Mouse (Mus musculus) MEL (cell line): ENCODE measurements at regions not wholly inside any gene's neighbourhood (a gene's known extent, or its start where the extent isn't known, plus 50 kb on each side); places are given as distances from the start of the nearest gene placed in this dataset.

Source experiments
- DNase-seq: peaks from one replicate; pipeline ENCODE4 v3.0.0; 2011; ENCODE audit warnings: low read depth, low spot score
- H3K27ac ChIP-seq: 2 replicates; pipeline ENCODE4 v1.5.1; 2012; ENCODE audit warnings: low read depth, mild to moderate bottlenecking, control low read depth, low read length, moderate library complexity; ENCODE audit not compliant: control insufficient read depth
- H3K27me3 ChIP-seq, 2 experiments: fragments of 150-350 bp in 1 of 2; sonication (generic) in 1 of 2; 2 replicates each; pipeline ENCODE4 v1.6.1; 2012; ENCODE audit warnings: low read length in 2 of 2, mild to moderate bottlenecking in 2 of 2, improper control_type of control experiment in 1 of 2, moderate library complexity in 1 of 2; ENCODE audit not compliant: insufficient read depth in 2 of 2, control insufficient read depth in 1 of 2
- H3K36me3 ChIP-seq, 2 experiments: 2 replicates each; pipeline ENCODE4 v1.6.1; 2012 to 2014; ENCODE audit warnings: low read length in 2 of 2, improper control_type of control experiment in 1 of 2, inconsistent platforms in 1 of 2, mild to moderate bottlenecking in 1 of 2; ENCODE audit not compliant: insufficient read depth in 2 of 2, control insufficient read depth in 1 of 2
- H3K4me1 ChIP-seq, 2 experiments: fragments of 150-350 bp in 1 of 2; sonication (generic) in 1 of 2; 2 replicates each; pipeline ENCODE4 v1.6.1; 2012; ENCODE audit warnings: low read length in 2 of 2, improper control_type of control experiment in 1 of 2, mild to moderate bottlenecking in 1 of 2; ENCODE audit not compliant: insufficient read depth in 2 of 2, control insufficient read depth in 1 of 2
- H3K4me3 ChIP-seq, 2 experiments: fragments of 150-350 bp in 1 of 2; sonication (generic) in 1 of 2; 2 replicates each; pipeline ENCODE4 v1.5.1; 2012; ENCODE audit warnings: low read depth in 2 of 2, low read length in 2 of 2, mild to moderate bottlenecking in 2 of 2, moderate library complexity in 2 of 2, control low read depth in 1 of 2, improper control_type of control experiment in 1 of 2; ENCODE audit not compliant: control insufficient read depth in 1 of 2, insufficient read depth in 1 of 2
- H3K79me2 ChIP-seq: 2 replicates; pipeline ENCODE4 v1.6.1; 2012; ENCODE audit warnings: mild to moderate bottlenecking, low read length, moderate library complexity; ENCODE audit not compliant: control insufficient read depth, poor library complexity, insufficient read depth
- H3K9ac ChIP-seq: 2 replicates; pipeline ENCODE4 v1.6.1; 2012; ENCODE audit warnings: low read depth, mild to moderate bottlenecking, control low read depth, low read length, moderate library complexity; ENCODE audit not compliant: control insufficient read depth, poor library complexity, severe bottlenecking
- H3K9me3 ChIP-seq: fragments of 150-350 bp; sonication (generic); replicated peaks from 2 replicates; pipeline ENCODE4 v1.6.1; 2012; ENCODE audit warnings: mild to moderate bottlenecking, low read length, improper control_type of control experiment, moderate library complexity; ENCODE audit not compliant: insufficient read depth
- BHLHE40 ChIP-seq: IDR thresholded peaks from 2 replicates; pipeline ENCODE4 v1.6.1; 2012; ENCODE audit warnings: low read depth, mild to moderate bottlenecking, inconsistent platforms, low read length, improper control_type of control experiment, borderline replicate concordance
- CHD2 ChIP-seq: IDR thresholded peaks from 2 replicates; pipeline ENCODE4 v1.6.1; 2011; ENCODE audit warnings: low read length, improper control_type of control experiment
- CTCF ChIP-seq, 3 experiments: IDR thresholded peaks in 2 of 3; conservative IDR thresholded peaks in 1 of 3; 2 replicates each; pipeline ENCODE4 v1.5.1; 2011 to 2012; ENCODE audit warnings: low read length in 3 of 3, low read depth in 2 of 3, mild to moderate bottlenecking in 2 of 3, improper control_type of control experiment in 1 of 3, inconsistent platforms in 1 of 3, mixed read lengths in 1 of 3, moderate library complexity in 1 of 3; ENCODE audit not compliant: control insufficient read depth in 1 of 3, insufficient read depth in 1 of 3, poor library complexity in 1 of 3, severe bottlenecking in 1 of 3
- ELF1 ChIP-seq: IDR thresholded peaks from 2 replicates; pipeline ENCODE4 v1.6.1; 2014; ENCODE audit warnings: low read depth, mild to moderate bottlenecking, inconsistent platforms, low read length, improper control_type of control experiment, moderate library complexity
- EP300 ChIP-seq, 2 experiments: IDR thresholded peaks; 2 replicates each; pipeline ENCODE4 v1.6.1; 2011; ENCODE audit warnings: improper control_type of control experiment in 2 of 2, low read length in 2 of 2, low read depth in 1 of 2, mild to moderate bottlenecking in 1 of 2
- HCFC1 ChIP-seq: IDR thresholded peaks from 2 replicates; pipeline ENCODE4 v1.6.1; 2012; ENCODE audit warnings: low read depth, mild to moderate bottlenecking, inconsistent platforms, low read length, improper control_type of control experiment, moderate library complexity
- KAT2A ChIP-seq: conservative IDR thresholded peaks from 2 replicates; pipeline ENCODE4 v1.6.1; 2012; ENCODE audit warnings: low read depth, low read length, improper control_type of control experiment, inconsistent platforms
- MAX ChIP-seq: IDR thresholded peaks from 2 replicates; pipeline ENCODE4 v1.6.1; 2011; ENCODE audit warnings: low read length, improper control_type of control experiment
- MAZ ChIP-seq: IDR thresholded peaks from 2 replicates; pipeline ENCODE4 v1.6.1; 2012; ENCODE audit warnings: low read depth, mild to moderate bottlenecking, inconsistent platforms, low read length, improper control_type of control experiment
- MYB ChIP-seq: IDR thresholded peaks from 2 replicates; pipeline ENCODE4 v1.6.1; 2011; ENCODE audit warnings: mild to moderate bottlenecking, low read depth, low read length, improper control_type of control experiment
- MYC ChIP-seq: IDR thresholded peaks from 2 replicates; pipeline ENCODE4 v1.6.1; 2011; ENCODE audit warnings: low read depth, mild to moderate bottlenecking, low read length, improper control_type of control experiment, moderate library complexity
- NELFE ChIP-seq: IDR thresholded peaks from 2 replicates; pipeline ENCODE4 v1.6.1; 2011; ENCODE audit warnings: low read depth, low read length, improper control_type of control experiment
- POLR2AphosphoS2 ChIP-seq: IDR thresholded peaks from 2 replicates; pipeline ENCODE4 v1.6.1; 2011; ENCODE audit warnings: low read length, improper control_type of control experiment
- RAD21 ChIP-seq: IDR thresholded peaks from 2 replicates; pipeline ENCODE4 v1.6.1; 2011; ENCODE audit warnings: mild to moderate bottlenecking, low read depth, low read length, improper control_type of control experiment
- SMC3 ChIP-seq: IDR thresholded peaks from 2 replicates; pipeline ENCODE4 v1.6.1; 2011; ENCODE audit warnings: low read depth, low read length, improper control_type of control experiment
- TCF12 ChIP-seq: IDR thresholded peaks from 2 replicates; pipeline ENCODE4 v1.6.1; 2014; ENCODE audit warnings: low read depth, mild to moderate bottlenecking, inconsistent platforms, low read length, improper control_type of control experiment, moderate library complexity
- USF2 ChIP-seq, 2 experiments: IDR thresholded peaks; 2 replicates each; pipeline ENCODE4 v1.6.1; 2011 to 2012; ENCODE audit warnings: improper control_type of control experiment in 2 of 2, low read length in 2 of 2, borderline replicate concordance in 1 of 2, inconsistent platforms in 1 of 2, low read depth in 1 of 2, mild to moderate bottlenecking in 1 of 2; ENCODE audit not compliant: insufficient read depth in 1 of 2
- ZC3H11A ChIP-seq: IDR thresholded peaks from 2 replicates; pipeline ENCODE4 v1.6.1; 2012; ENCODE audit warnings: low read depth, mild to moderate bottlenecking, inconsistent platforms, low read length, improper control_type of control experiment
- ZMIZ1 ChIP-seq: IDR thresholded peaks from 2 replicates; pipeline ENCODE4 v1.6.1; 2012; ENCODE audit warnings: low read depth, mild to moderate bottlenecking, inconsistent platforms, low read length, improper control_type of control experiment, moderate library complexity
- ZNF384 ChIP-seq: IDR thresholded peaks from 2 replicates; pipeline ENCODE4 v1.6.1; 2012; ENCODE audit warnings: low read depth, mild to moderate bottlenecking, inconsistent platforms, low read length, improper control_type of control experiment

DNA sequence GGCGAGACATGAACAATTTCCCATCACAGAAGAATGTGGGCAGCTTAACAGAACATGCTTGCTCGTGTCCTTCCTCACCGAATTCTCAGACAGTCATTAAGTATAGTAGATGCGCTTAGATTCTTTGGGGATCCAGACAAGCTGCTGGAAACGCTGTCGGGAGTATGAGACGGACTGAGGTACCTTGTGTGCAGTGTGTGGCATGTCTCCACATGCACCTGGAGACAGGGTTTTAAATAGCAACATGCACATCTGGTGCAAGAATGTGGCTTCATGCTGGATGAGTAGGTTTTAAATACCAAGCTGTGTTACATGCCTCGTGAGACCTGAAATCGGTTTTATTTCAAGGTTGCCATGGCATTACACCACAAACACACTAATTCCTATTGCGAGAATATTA is 188.5 kb downstream of the Tcp10c start:
- no peak for DNase-seq
- H3K36me3 ChIP-seq = no peaks in the 10 kb centered on the region
- H3K27ac ChIP-seq = no peak overlapping the region
- no peak overlapping the region for H3K9ac ChIP-seq
- no peaks in the 10 kb centered on the region for H3K27me3 ChIP-seq
- no peaks in the 10 kb centered on the region for H3K9me3 ChIP-seq
- no peaks in the 10 kb centered on the region for H3K79me2 ChIP-seq
- no peaks in the 10 kb centered on the region for H3K4me1 ChIP-seq
- TF ChIP-seq ZNF384 (no peak), POLR2AphosphoS2 (no peak), MAX (no peak), EP300 (IDR thresholded peaks at IDR 0.05; ENCODE audit: low read depth in 1 of 2, low read length in 2 of 2) (no peak), RAD21 (no peak), SMC3 (no peak), CTCF (IDR thresholded peaks at IDR 0.05 in 2 of 3, conservative IDR thresholded peaks at IDR 0.05 in 1 of 3; ENCODE audit: control insufficient read depth in 1 of 3, insufficient read depth in 1 of 3, low read depth in 2 of 3, low read length in 3 of 3, poor library complexity in 1 of 3, severe bottlenecking in 1 of 3) (no peak), NELFE (no peak), TCF12 (no peak), ZC3H11A (no peak), MYB (no peak), BHLHE40 (no peak)
- H3K4me3 ChIP-seq = peak overlapping the region in 1 of 2 experiments; percentile 7; a peak in 2 of 4 replicates

DNA sequence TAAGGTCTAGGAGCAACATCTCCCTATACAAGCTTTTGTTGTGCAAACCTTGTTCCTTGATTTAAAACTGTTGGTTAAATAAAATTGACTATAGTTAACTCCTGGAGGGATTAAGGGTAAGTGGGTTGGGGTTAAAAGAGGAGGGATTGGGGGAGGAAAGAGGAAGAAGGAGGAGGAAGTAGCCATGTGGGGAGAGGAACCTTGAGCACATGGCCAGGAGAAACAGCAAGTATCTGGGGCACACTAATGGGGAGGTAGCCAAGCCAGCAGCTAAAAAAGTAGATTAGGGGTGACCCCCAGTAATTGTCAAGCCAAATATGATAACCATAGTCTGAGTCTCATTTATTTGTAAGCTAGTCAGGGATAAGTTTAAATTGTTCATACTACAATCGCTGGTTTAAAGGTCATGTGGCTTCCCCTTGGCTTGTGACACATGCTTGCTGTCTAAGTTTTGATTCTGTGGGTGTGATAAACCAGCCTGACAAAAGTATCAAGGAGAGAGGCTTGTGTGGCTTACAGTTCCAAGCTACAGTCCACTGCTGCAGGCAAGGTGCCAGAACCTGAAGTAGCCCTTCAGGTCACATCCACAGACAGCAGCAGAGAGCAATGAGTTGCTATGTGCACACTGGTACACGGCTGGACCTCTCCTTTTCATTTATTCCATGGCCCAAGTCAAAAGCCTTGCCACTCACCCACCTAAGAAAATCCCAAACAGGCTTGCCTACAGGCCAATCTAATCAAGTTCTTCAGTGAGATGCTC is 189.8 kb downstream of the Tcp10c start:
- Histone ChIP-seq H3K79me2 (no peaks in the 10 kb centered on the region), H3K4me3 (no peak overlapping the region), H3K27ac (no peak overlapping the region), H3K27me3 (no peaks in the 10 kb centered on the region), H3K9ac (no peak overlapping the region), H3K36me3 (no peaks in the 10 kb centered on the region), H3K9me3 (no peaks in the 10 kb centered on the region), H3K4me1 (no peaks in the 10 kb centered on the region)
- no peak for DNase-seq
- TF ChIP-seq MYC = 0 out of 2 replicates have a peak, but pooled peaks have one; percentile 57
- TF ChIP-seq MAX = peak; percentile 48; the same call in 1 of the 2 replicates
- TF ChIP-seq SMC3 = no peak
- TF ChIP-seq, all 39 proteins: peak for 2

DNA sequence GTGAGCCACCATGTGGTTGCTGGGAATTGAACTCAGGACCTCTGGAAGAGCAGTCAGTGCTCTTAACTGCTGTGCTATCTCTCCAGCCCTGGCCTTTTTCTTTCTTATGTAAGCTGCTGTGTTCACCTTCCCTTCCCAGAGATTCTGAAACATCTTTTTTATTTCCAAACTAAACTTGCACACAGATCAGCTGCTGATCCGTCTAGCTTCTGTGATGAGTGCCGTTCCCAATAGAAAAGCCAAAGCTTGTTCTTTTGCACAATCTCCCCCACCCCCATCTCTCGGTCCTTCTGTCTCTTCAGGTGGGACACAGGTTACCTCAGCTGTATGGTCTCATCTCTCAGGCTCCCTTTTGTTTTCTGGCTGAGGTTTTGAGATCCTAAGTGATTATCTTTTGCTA is 191.9 kb downstream of the Tcp10c start:
- H3K27me3 ChIP-seq = no peaks in the 10 kb centered on the region
- no peaks in the 10 kb centered on the region for H3K9me3 ChIP-seq
- H3K27ac ChIP-seq = no peak overlapping the region
- no peak overlapping the region for H3K4me3 ChIP-seq
- H3K36me3 ChIP-seq = no peaks in the 10 kb centered on the region
- no peaks in the 10 kb centered on the region for H3K79me2 ChIP-seq
- DNase-seq = no peak
- H3K4me1 ChIP-seq = no peaks in the 10 kb centered on the region
- no peak for TF ChIP-seq USF2 (IDR thresholded peaks at IDR 0.05; ENCODE audit: borderline replicate concordance in 1 of 2, insufficient read depth in 1 of 2, low read depth in 1 of 2, low read length in 2 of 2)
- TF ChIP-seq MAX = no peak
- TF ChIP-seq ZMIZ1 = no peak
- no peak for TF ChIP-seq KAT2A
- no peak for TF ChIP-seq CHD2
- no peak for TF ChIP-seq MAZ
- TF ChIP-seq RAD21 = no peak
- no peak for TF ChIP-seq HCFC1
- no peak for TF ChIP-seq CTCF (IDR thresholded peaks at IDR 0.05 in 2 of 3, conservative IDR thresholded peaks at IDR 0.05 in 1 of 3; ENCODE audit: control insufficient read depth in 1 of 3, insufficient read depth in 1 of 3, low read depth in 2 of 3, low read length in 3 of 3, poor library complexity in 1 of 3, severe bottlenecking in 1 of 3)
- TF ChIP-seq ELF1 = no peak
- TF ChIP-seq SMC3 = no peak
- TF ChIP-seq, all 39 proteins: peak for 0
- H3K9ac ChIP-seq = no peak overlapping the region
